Mouse (Mus musculus): ENCODE data around the gene Nr4a1.

Gene Nr4a1

GRCm38 (mm10) chr15:101258420-101258819 is 4.4 kb downstream of the Nr4a1 start:
- no peak for DNase-seq

- no peak for DNase-seq
Observed at GRCm38 (mm10) chr15:101259922-101260321, 5.9 kb downstream of the Nr4a1 start.

- peak in 1 of 2 experiments; percentile 52 for DNase-seq
Observed at GRCm38 (mm10) chr15:101260387-101260786, 6.3 kb downstream of the Nr4a1 start.

- no peak for DNase-seq
Observed at GRCm38 (mm10) chr15:101260874-101261622, 7.0 kb downstream of the Nr4a1 start.

- no peak for DNase-seq
Observed at GRCm38 (mm10) chr15:101262502-101262901, 8.4 kb downstream of the Nr4a1 start.

GRCm38 (mm10) chr15:101266132-101266963 is 12.3 kb downstream of the Nr4a1 start:
- DNase-seq, result peak; percentile 92 to 94

GRCm38 (mm10) chr15:101267053-101268032 is 13.3 kb downstream of the Nr4a1 start:
- DNase-seq, result no peak

- DNase-seq, result no peak
Observed at GRCm38 (mm10) chr15:101270101-101270820, 16.2 kb downstream of the Nr4a1 start.

GRCm38 (mm10) chr15:101271107-101271506 is 17.0 kb downstream of the Nr4a1 start:
- no peak for DNase-seq

- DNase-seq, result no peak
Observed at GRCm38 (mm10) chr15:101271513-101271912, 17.4 kb downstream of the Nr4a1 start.

GRCm38 (mm10) chr15:101274380-101274779 is 20.3 kb downstream of the Nr4a1 start:
- DNase-seq, result no peak

- no peak for DNase-seq
Observed at GRCm38 (mm10) chr15:101277351-101277899, 23.4 kb downstream of the Nr4a1 start.

GRCm38 (mm10) chr15:101278589-101278988 is 24.5 kb downstream of the Nr4a1 start:
- no peak for DNase-seq

GRCm38 (mm10) chr15:101279430-101279999 is 25.4 kb downstream of the Nr4a1 start:
- DNase-seq, result no peak

GRCm38 (mm10) chr15:101282471-101282870 is 28.4 kb downstream of the Nr4a1 start:
- DNase-seq, result no peak

GRCm38 (mm10) chr15:101283183-101283910 is 29.3 kb downstream of the Nr4a1 start:
- DNase-seq, result peak; percentile 77 to 78

- DNase-seq, result peak; percentile 90 to 92
Observed at GRCm38 (mm10) chr15:101283911-101284750, 30.1 kb downstream of the Nr4a1 start, which contains the start of gene Atg101. Gene Atg101 (plus strand): TSS chr15:101284272.

GRCm38 (mm10) chr15:101286129-101286770 is 32.2 kb downstream of the Nr4a1 start:
- no peak for DNase-seq

GRCm38 (mm10) chr15:101287361-101287760 is 33.3 kb downstream of the Nr4a1 start:
- DNase-seq, result no peak

Data from cerebellum, adult 18-20 months (tissue).